Mouse (Mus musculus): ENCODE measurements around the gene S100a5.

Gene S100a5

GRCm38 (mm10) chr3:90600036-90600435 lies 8.3 kb upstream of the S100a5 start:
- no peak for DNase-seq (ENCODE audit: low spot score in 2 of 2)

- DNase-seq (ENCODE audit: low spot score in 2 of 2): no peak
Measured at GRCm38 (mm10) chr3:90600458-90601195, 7.7 kb upstream of the S100a5 start.

GRCm38 (mm10) chr3:90601486-90602110 lies 6.7 kb upstream of the S100a5 start, which contains the start of gene Gm42674:
Gm42674 (plus strand) TSS chr3:90601904.
- no peak for DNase-seq (ENCODE audit: low spot score in 2 of 2)

- no peak for DNase-seq (ENCODE audit: low spot score in 2 of 2)
Measured at GRCm38 (mm10) chr3:90603623-90604022, 4.7 kb upstream of the S100a5 start, which contains the start of gene S100a4. S100a4 (plus strand) TSS chr3:90603771.

GRCm38 (mm10) chr3:90604416-90604815 lies 3.9 kb upstream of the S100a5 start:
- DNase-seq (ENCODE audit: low spot score in 2 of 2): peak in 1 of 2 experiments; percentile 44

GRCm38 (mm10) chr3:90605049-90605448 lies 3.3 kb upstream of the S100a5 start:
- no peak for DNase-seq (ENCODE audit: low spot score in 2 of 2)

- DNase-seq (ENCODE audit: low spot score in 2 of 2): no peak
Measured at GRCm38 (mm10) chr3:90605736-90606135, 2.6 kb upstream of the S100a5 start.

- DNase-seq (ENCODE audit: low spot score in 2 of 2): no peak
Measured at GRCm38 (mm10) chr3:90606185-90606584, 2.1 kb upstream of the S100a5 start.

GRCm38 (mm10) chr3:90607361-90607760 lies 962 bp upstream of the S100a5 start:
- DNase-seq (ENCODE audit: low spot score in 2 of 2): no peak

- DNase-seq (ENCODE audit: low spot score in 2 of 2): no peak
Measured at GRCm38 (mm10) chr3:90609102-90609501, 779 bp downstream of the S100a5 start.

- no peak for DNase-seq (ENCODE audit: low spot score in 2 of 2)
Measured at GRCm38 (mm10) chr3:90611494-90611893, 3.2 kb downstream of the S100a5 start.

GRCm38 (mm10) chr3:90612061-90612460 lies 3.7 kb downstream of the S100a5 start:
- DNase-seq (ENCODE audit: low spot score in 2 of 2): no peak

- no peak for DNase-seq (ENCODE audit: low spot score in 2 of 2)
Measured at GRCm38 (mm10) chr3:90612728-90613291, 4.5 kb downstream of the S100a5 start, which contains the start of gene S100a6. S100a6 (plus strand) TSS chr3:90612882.

- no peak for DNase-seq (ENCODE audit: low spot score in 2 of 2)
Measured at GRCm38 (mm10) chr3:90613461-90614147, 5.3 kb downstream of the S100a5 start.

GRCm38 (mm10) chr3:90614148-90614530 lies 5.8 kb downstream of the S100a5 start:
- DNase-seq (ENCODE audit: low spot score in 2 of 2): no peak

GRCm38 (mm10) chr3:90614611-90615251 lies 6.4 kb downstream of the S100a5 start:
- no peak for DNase-seq (ENCODE audit: low spot score in 2 of 2)

- peak; percentile 64 to 69 for DNase-seq (ENCODE audit: low spot score in 2 of 2)
Measured at GRCm38 (mm10) chr3:90615415-90615814, 7.1 kb downstream of the S100a5 start.

GRCm38 (mm10) chr3:90615911-90616310 lies 7.6 kb downstream of the S100a5 start:
- no peak for DNase-seq (ENCODE audit: low spot score in 2 of 2)

- DNase-seq (ENCODE audit: low spot score in 2 of 2): no peak
Measured at GRCm38 (mm10) chr3:90617586-90617985, 9.3 kb downstream of the S100a5 start.

- no peak for DNase-seq (ENCODE audit: low spot score in 2 of 2)
Measured at GRCm38 (mm10) chr3:90621552-90621951, 13.2 kb downstream of the S100a5 start.

GRCm38 (mm10) chr3:90623435-90624071 lies 15.2 kb downstream of the S100a5 start:
- peak in 1 of 2 experiments; percentile 46 for DNase-seq (ENCODE audit: low spot score in 2 of 2)

All from frontal cortex, postnatal 14 days (tissue).